Comparison of ENCODE assay signal across 11 mouse cellular contexts in genomic region chr15:93442271-93442670, GRCm38 (mm10). TPM values are rescaled to one million over a fixed set of nuclear protein-coding genes. Genes with fewer than 3 reads are reported as not detected.
DNase-seq lines count a peak whose midpoint lies in the region; ATAC-seq and TF ChIP-seq lines count a peak whose summit lies in the region.
"Had no signal": no experiment of that assay in that cellular context is flagged by ENCODE, and none has a peak within 500 bp of the region (broad histone marks: within the 10 kb centered on the region; RNA-seq: fewer than 3 reads in every experiment).

No protein-coding gene starts in this region.

- H3K27me3 ChIP-seq in intestine, postnatal 0 days (replicated peaks; ENCODE audit: control insufficient read depth, insufficient read depth, low read length), result no peaks in the 10 kb centered on the region
- H3K27me3 ChIP-seq in intestine, embryonic 15.5 days (replicated peaks), result no peaks in the 10 kb centered on the region
- no peaks in the 10 kb centered on the region for H3K27me3 ChIP-seq in midbrain, embryonic 14.5 days (ENCODE audit: control insufficient read depth, insufficient read depth, low read length)
- H3K27me3 ChIP-seq in midbrain, embryonic 15.5 days (replicated peaks), result no peaks in the 10 kb centered on the region
- H3K27me3 ChIP-seq in MEL (ENCODE audit: control insufficient read depth in 1 of 2, insufficient read depth in 2 of 2, low read length in 2 of 2), result no peaks in the 10 kb centered on the region
- H3K27me3 ChIP-seq: neural tube, embryonic 12.5 days had no signal

- TF ChIP-seq POLR2A in MEL (IDR thresholded peaks at IDR 0.05; ENCODE audit: control insufficient read depth in 1 of 2, insufficient read depth in 1 of 2, low read depth in 1 of 2, low read length in 2 of 2, poor library complexity in 1 of 2), result no peak

- H3K36me3 ChIP-seq in intestine, postnatal 0 days (ENCODE audit: control insufficient read depth, insufficient read depth), result peaks cover 21% of the 10 kb centered on the region
- H3K36me3 ChIP-seq in intestine, embryonic 15.5 days, result peaks cover 14% of the 10 kb centered on the region
- peaks cover 26% of the 10 kb centered on the region for H3K36me3 ChIP-seq in midbrain, embryonic 14.5 days (ENCODE audit: control insufficient read depth, insufficient read depth, low read length)
- peaks cover 10% of the 10 kb centered on the region for H3K36me3 ChIP-seq in midbrain, embryonic 15.5 days (replicated peaks)
- peaks cover 0 to 23% of the 10 kb centered on the region in 2 experiments; a peak in 2 of 4 replicates for H3K36me3 ChIP-seq in MEL (ENCODE audit: control insufficient read depth in 1 of 2, insufficient read depth in 2 of 2, low read length in 2 of 2)

- peak; percentile 13 for DNase-seq in midbrain, embryonic 14.5 days
- DNase-seq in MEL (ENCODE audit: low read depth, low spot score), result peak; percentile 56
- DNase-seq in heart, postnatal 36 days, result no peak
- DNase-seq: cerebellum, postnatal 14 days; heart, postnatal 4 days; kidney, postnatal 10 days had no signal

- WGBS in intestine, postnatal 0 days, result 94% methylated on average over 4 of the region's 4 CpGs
- WGBS in intestine, embryonic 15.5 days, result 94% methylated on average over 4 of the region's 4 CpGs
- 96% methylated on average over 4 of the region's 4 CpGs for WGBS in midbrain, embryonic 14.5 days
- WGBS in midbrain, embryonic 15.5 days, result 94% methylated on average over 4 of the region's 4 CpGs

- H3K4me3 ChIP-seq in intestine, postnatal 0 days (ENCODE audit: low read depth, low read length), result no peak overlapping the region
- no peak overlapping the region for H3K4me3 ChIP-seq in intestine, embryonic 15.5 days (replicated peaks)
- no peak overlapping the region for H3K4me3 ChIP-seq in midbrain, embryonic 14.5 days (replicated peaks; ENCODE audit: low read depth, low read length)
- no peak overlapping the region for H3K4me3 ChIP-seq in midbrain, embryonic 15.5 days
- H3K4me3 ChIP-seq in MEL (ENCODE audit: control insufficient read depth in 1 of 2, insufficient read depth in 1 of 2, low read depth in 2 of 2, low read length in 2 of 2), result no peak overlapping the region
- H3K4me3 ChIP-seq: neural tube, embryonic 12.5 days had no signal

- no peak for TF ChIP-seq EP300 in MEL (IDR thresholded peaks at IDR 0.05; ENCODE audit: low read depth in 1 of 2, low read length in 2 of 2)

- H3K4me1 ChIP-seq in intestine, postnatal 0 days (replicated peaks; ENCODE audit: control insufficient read depth, insufficient read depth, low read length), result no peaks in the 10 kb centered on the region
- no peaks in the 10 kb centered on the region; the same call in 1 of the 2 replicates for H3K4me1 ChIP-seq in intestine, embryonic 15.5 days (replicated peaks)
- H3K4me1 ChIP-seq in midbrain, embryonic 14.5 days (ENCODE audit: control insufficient read depth, insufficient read depth, low read length), result no peaks in the 10 kb centered on the region
- no peaks in the 10 kb centered on the region for H3K4me1 ChIP-seq in midbrain, embryonic 15.5 days
- no peaks in the 10 kb centered on the region for H3K4me1 ChIP-seq in MEL (ENCODE audit: control insufficient read depth in 1 of 2, insufficient read depth in 2 of 2, low read length in 2 of 2)
- H3K4me1 ChIP-seq: neural tube, embryonic 12.5 days had no signal

- no peak overlapping the region for H3K9ac ChIP-seq in intestine, postnatal 0 days (ENCODE audit: low read depth, low read length)
- no peak overlapping the region for H3K9ac ChIP-seq in intestine, embryonic 15.5 days
- H3K9ac ChIP-seq in midbrain, embryonic 14.5 days (replicated peaks; ENCODE audit: low read length), result no peak overlapping the region
- no peak overlapping the region for H3K9ac ChIP-seq in midbrain, embryonic 15.5 days
- H3K9ac ChIP-seq in MEL (ENCODE audit: control insufficient read depth, low read depth, low read length, poor library complexity, severe bottlenecking), result no peak overlapping the region
- H3K9ac ChIP-seq: neural tube, embryonic 12.5 days had no signal

- H3K27ac ChIP-seq in intestine, postnatal 0 days (ENCODE audit: low read depth, low read length), result no peak overlapping the region
- H3K27ac ChIP-seq in intestine, embryonic 15.5 days, result no peak overlapping the region
- no peak overlapping the region for H3K27ac ChIP-seq in midbrain, embryonic 14.5 days (replicated peaks; ENCODE audit: low read depth, low read length)
- H3K27ac ChIP-seq in midbrain, embryonic 15.5 days, result no peak overlapping the region
- H3K27ac ChIP-seq in MEL (ENCODE audit: control insufficient read depth, low read depth, low read length), result no peak overlapping the region
- H3K27ac ChIP-seq: neural tube, embryonic 12.5 days had no signal

- H3K4me2 ChIP-seq in intestine, postnatal 0 days (replicated peaks; ENCODE audit: low read depth), result no peak overlapping the region
- H3K4me2 ChIP-seq in intestine, embryonic 15.5 days (replicated peaks), result no peak overlapping the region
- H3K4me2 ChIP-seq in midbrain, embryonic 14.5 days (ENCODE audit: low read length), result no peak overlapping the region
- no peak overlapping the region for H3K4me2 ChIP-seq in midbrain, embryonic 15.5 days
- H3K4me2 ChIP-seq: neural tube, embryonic 12.5 days had no signal

- no peaks in the 10 kb centered on the region; the same call in 1 of the 2 replicates for H3K79me2 ChIP-seq in MEL (ENCODE audit: control insufficient read depth, insufficient read depth, low read length, poor library complexity)

- H3K9me3 ChIP-seq in intestine, postnatal 0 days (ENCODE audit: control insufficient read depth), result no peaks in the 10 kb centered on the region
- H3K9me3 ChIP-seq in intestine, embryonic 15.5 days, result no peaks in the 10 kb centered on the region
- no peaks in the 10 kb centered on the region for H3K9me3 ChIP-seq in midbrain, embryonic 14.5 days (ENCODE audit: control insufficient read depth, low read length)
- no peaks in the 10 kb centered on the region for H3K9me3 ChIP-seq in midbrain, embryonic 15.5 days
- no peaks in the 10 kb centered on the region for H3K9me3 ChIP-seq in MEL (replicated peaks; ENCODE audit: insufficient read depth, low read length)
- H3K9me3 ChIP-seq: neural tube, embryonic 12.5 days had no signal

- no peak for ATAC-seq in intestine, postnatal 0 days
- ATAC-seq in intestine, embryonic 15.5 days, result no peak
- ATAC-seq in midbrain, embryonic 14.5 days (ENCODE audit: low FRiP score, low TSS enrichment), result no peak
- no peak for ATAC-seq in midbrain, embryonic 15.5 days (replicated peaks)
- peak; percentile 67 for ATAC-seq in megakaryocyte progenitor cell, adult 5-6 weeks (replicated peaks; ENCODE audit: poor library complexity)

- peak; percentile 42; the same call in 1 of the 2 replicates for TF ChIP-seq CTCF in intestine, postnatal 0 days (IDR thresholded peaks at IDR 0.05; ENCODE audit: low read depth)
- peak; percentile 17 to 56 (median 30); a peak in 4 of 6 replicates for TF ChIP-seq CTCF in MEL (IDR thresholded peaks at IDR 0.05 in 2 of 3, conservative IDR thresholded peaks at IDR 0.05 in 1 of 3; ENCODE audit: control insufficient read depth in 1 of 3, insufficient read depth in 1 of 3, low read depth in 2 of 3, low read length in 3 of 3, poor library complexity in 1 of 3, severe bottlenecking in 1 of 3)

- intact Hi-C loops in heart, postnatal 36 days (cut with DNase I), result loop anchor here (5.0 kb wide), 1 partner anchor 135 kb away; no protein-coding TSS in a partner anchor

- TF ChIP-seq RAD21 in MEL (IDR thresholded peaks at IDR 0.05; ENCODE audit: low read depth, low read length), result peak; percentile 20

TF ChIP-seq in MEL, 35 proteins besides CTCF, POLR2A, EP300 and RAD21 (continues in another document):
- no peak for TF ChIP-seq NELFE (IDR thresholded peaks at IDR 0.05; ENCODE audit: low read depth, low read length)
- no peak for TF ChIP-seq ZC3H11A (IDR thresholded peaks at IDR 0.05; ENCODE audit: low read depth, low read length)
- TF ChIP-seq CHD1 (IDR thresholded peaks at IDR 0.05; ENCODE audit: low read depth, low read length), result no peak
- TF ChIP-seq GABPA (IDR thresholded peaks at IDR 0.05; ENCODE audit: low read depth, low read length), result no peak
- TF ChIP-seq GATA1 (IDR thresholded peaks at IDR 0.05; ENCODE audit: low read depth, low read length), result no peak
- TF ChIP-seq ELF1 (IDR thresholded peaks at IDR 0.05; ENCODE audit: low read depth, low read length), result no peak
- no peak for TF ChIP-seq E2F4 (IDR thresholded peaks at IDR 0.05; ENCODE audit: borderline replicate concordance, low read depth, low read length)
- TF ChIP-seq ZMIZ1 (IDR thresholded peaks at IDR 0.05; ENCODE audit: low read depth, low read length), result no peak
- no peak for TF ChIP-seq ZKSCAN1 (IDR thresholded peaks at IDR 0.05; ENCODE audit: low read depth, low read length)
- TF ChIP-seq MXI1 (IDR thresholded peaks at IDR 0.05; ENCODE audit: low read depth, low read length), result no peak
- no peak for TF ChIP-seq MEF2A (IDR thresholded peaks at IDR 0.05; ENCODE audit: extremely low read depth, insufficient replicate concordance, low read depth, low read length, poor library complexity, severe bottlenecking)

RNA-seq across cellular contexts. Expression of gene Pphln1, which starts 44.1 kb away (rescaled TPM):
- 17.7 and 18.1 TPM in 2 replicates for polyA plus RNA-seq in intestine, postnatal 0 days (2015; fragmentation: Nextera tagmentation; extraction: Ambion mirVana)
- 36.1 and 38.5 TPM in 2 replicates for polyA plus RNA-seq in intestine, embryonic 15.5 days (2015; fragmentation: Nextera tagmentation; extraction: Ambion mirVana)
- 35.4 and 38.5 TPM in 2 replicates for polyA plus RNA-seq in midbrain, embryonic 14.5 days (2014; fragmentation: Nextera tagmentation; extraction: Ambion mirVana)
- 40.2 and 42.1 TPM in 2 replicates for polyA plus RNA-seq in midbrain, embryonic 15.5 days (2015; fragmentation: Nextera tagmentation; extraction: Ambion mirVana)
- total RNA-seq in MEL (2012; rRNA removed), result 44.8 and 50.1 TPM in 2 replicates
- 10 to 100 TPM; 43.4 to 63.0 TPM for polyA plus RNA-seq in MEL (2012; ENCODE audit: insufficient read depth in 1 of 2, insufficient read length in 2 of 2, low read depth in 1 of 2, low replicate concordance in 2 of 2, missing spikeins in 1 of 2)
- 77.9 and 90.0 TPM in 2 replicates for total RNA-seq in megakaryocyte progenitor cell, adult 5-6 weeks (2015)
- 47.8 and 51.6 TPM in 2 replicates for total RNA-seq in megakaryocyte progenitor cell, adult 5-6 weeks (2017)
- 10 to 100 TPM; 19.8 to 20.7 TPM for total RNA-seq in heart, postnatal 36 days (2021)

RNA-seq across cellular contexts. Expression of gene Zcrb1, which starts 44.1 kb away (rescaled TPM):
- polyA plus RNA-seq in intestine, postnatal 0 days (2015; fragmentation: Nextera tagmentation; extraction: Ambion mirVana), result 99.5 and 102 TPM in 2 replicates
- polyA plus RNA-seq in intestine, embryonic 15.5 days (2015; fragmentation: Nextera tagmentation; extraction: Ambion mirVana), result 111 and 114 TPM in 2 replicates
- polyA plus RNA-seq in midbrain, embryonic 14.5 days (2014; fragmentation: Nextera tagmentation; extraction: Ambion mirVana), result 148 and 157 TPM in 2 replicates
- polyA plus RNA-seq in midbrain, embryonic 15.5 days (2015; fragmentation: Nextera tagmentation; extraction: Ambion mirVana), result 143 and 155 TPM in 2 replicates
- total RNA-seq in MEL (2012; rRNA removed), result 60.2 and 70.0 TPM in 2 replicates
- 100 to 1,000 TPM in 1 of 2 experiments, not detected in 1; 149 TPM for polyA plus RNA-seq in MEL (2012; ENCODE audit: insufficient read depth in 1 of 2, insufficient read length in 2 of 2, low read depth in 1 of 2, low replicate concordance in 2 of 2, missing spikeins in 1 of 2)
- total RNA-seq in megakaryocyte progenitor cell, adult 5-6 weeks (2015), result 118 and 134 TPM in 2 replicates
- 88.5 and 98.3 TPM in 2 replicates for total RNA-seq in megakaryocyte progenitor cell, adult 5-6 weeks (2017)
- total RNA-seq in heart, postnatal 36 days (2021), result 100 to 1,000 TPM in 1 of 2 experiments, 10 to 100 TPM in 1; 92.2 to 100 TPM

Comparison
In these comparisons a context has a peak if more than half of its experiments do, and no peak if none do; other contexts are left out.
1. DNase-seq: peak in midbrain, embryonic 14.5 days (single experiment) and MEL (single experiment); none in heart, postnatal 36 days (0 of 2).